Mouse (Mus musculus) sigmoid colon, adult 10 weeks (tissue): ENCODE data around the gene Sh3gl3. TPM values are rescaled to one million over a fixed set of nuclear protein-coding genes. Genes with fewer than 3 reads are reported as not detected.

Source experiments
- polyA plus RNA-seq: library from polyadenylated mRNA; stranded (reverse); fragments of 350-450 nt; fragmentation: Illumina TruSeq; extraction: RNeasy Lipid Tissue Mini Kit (QIAGEN cat#74804); gene quantifications from one replicate; pipeline ENCODE4 v1.2.3, GENCODE M21; 2014; ENCODE audit warnings: low read depth, low replicate concordance

The Sh3gl3 gene
- polyA plus RNA-seq = 3.9 TPM

DNA sequence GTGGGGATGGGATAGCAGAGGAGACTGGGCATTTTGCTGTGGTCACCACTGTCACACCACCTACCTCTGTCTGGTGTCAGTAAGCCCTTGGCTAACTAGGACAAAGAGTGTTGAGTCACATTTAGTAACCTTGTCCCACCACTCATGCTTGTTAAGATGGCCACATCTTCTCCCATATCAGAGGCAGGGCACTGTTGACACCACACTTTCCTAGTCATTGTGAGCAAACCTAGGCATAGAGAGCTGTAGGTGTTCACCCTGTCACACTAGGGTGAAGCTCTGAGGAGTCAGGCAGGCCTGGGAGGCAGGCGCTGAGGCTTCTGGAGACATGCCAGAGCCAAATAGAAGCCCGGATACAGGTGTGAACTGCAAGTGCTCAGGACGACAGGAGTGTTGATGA lies at the start of gene Sh3gl3:
Sh3gl3 (plus strand) TSS at position 301 of the 400 bp plus-strand sequence.

DNA sequence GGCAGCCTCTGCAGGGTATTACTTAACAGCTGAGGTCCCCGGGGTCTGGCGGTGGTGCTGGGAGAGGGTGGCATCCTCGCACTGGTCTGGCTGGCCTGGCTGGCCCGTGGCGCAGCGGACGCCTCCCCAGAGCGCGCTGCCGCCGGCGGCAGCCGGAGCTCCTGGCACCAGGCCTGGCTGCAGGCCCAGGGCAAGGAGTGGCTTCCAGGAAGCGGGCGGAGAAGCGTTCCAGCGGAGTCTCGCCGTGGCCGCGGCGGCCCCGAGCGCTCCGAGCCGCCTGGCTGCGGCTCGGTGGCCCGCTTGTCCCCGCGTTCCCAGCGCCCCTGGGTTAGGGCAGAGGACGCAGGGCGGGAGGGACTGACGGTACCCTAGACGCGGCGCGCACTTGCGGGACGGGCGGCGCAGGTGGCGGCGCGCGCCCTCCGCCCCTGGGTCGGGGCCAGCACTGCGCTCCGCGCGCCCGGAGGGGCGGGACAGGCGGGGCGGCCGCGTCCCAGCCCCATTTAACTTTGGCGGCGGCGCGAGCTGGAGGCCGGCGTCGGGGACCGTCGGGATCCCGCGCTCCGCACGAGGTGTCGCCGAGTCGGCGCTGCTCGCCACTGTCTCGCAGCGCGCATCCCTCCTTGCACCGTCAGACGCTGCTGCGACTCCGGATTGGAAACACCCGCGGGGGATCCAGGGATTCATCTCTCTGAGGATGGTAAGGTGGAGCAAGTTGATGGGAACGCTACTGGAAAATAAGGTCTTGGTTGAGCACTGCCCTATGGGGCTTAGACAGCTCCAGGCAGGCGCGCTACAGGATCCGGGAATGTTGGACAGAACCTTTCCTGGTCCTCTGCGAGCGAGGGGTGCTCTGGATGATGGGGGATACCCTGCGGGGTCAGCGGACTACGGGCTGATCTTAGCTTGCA lies 161.8 kb downstream of the Sh3gl3 start, which contains the start of gene Adamtsl3:
Adamtsl3 (plus strand) TSS at position 484 of the 911 bp plus-strand sequence.

Other genes with a start within 250 kb of the Sh3gl3 start
- 19.0 TPM for gene Hdgfl3, start 239.4 kb upstream of the Sh3gl3 start, polyA plus RNA-seq
- 0.44 TPM for gene Bnc1, start 181.5 kb upstream of the Sh3gl3 start, polyA plus RNA-seq
- gene Adamtsl3, start 161.9 kb downstream of the Sh3gl3 start, polyA plus RNA-seq = 3.7 TPM